Mouse (Mus musculus) bone marrow, adult 2 months (tissue): Measurements from ENCODE around the gene Sycp3. TPM values are rescaled to one million over a fixed set of nuclear protein-coding genes. Genes with fewer than 3 reads are reported as not detected.

Source experiments
- H3K27ac ChIP-seq: fragments of 200-500 bp; 2 replicates; pipeline ENCODE4 v1.5.1; 2012; ENCODE audit warnings: low read depth, mild to moderate bottlenecking, control low read depth, inconsistent platforms, low read length; ENCODE audit not compliant: control insufficient read depth, poor library complexity, insufficient read depth
- H3K4me1 ChIP-seq: fragments of 200-500 bp; 2 replicates; pipeline ENCODE4 v1.6.1; 2011; ENCODE audit warnings: low read length; ENCODE audit not compliant: control insufficient read depth, insufficient read depth
- H3K4me3 ChIP-seq: fragments of 200-500 bp; replicated peaks from 2 replicates; pipeline ENCODE3; 2011; ENCODE audit warnings: mild to moderate bottlenecking, low read depth, low read length, control low read depth; ENCODE audit not compliant: control insufficient read depth
- CTCF ChIP-seq: fragments of 200-500 bp; IDR thresholded peaks from 2 replicates; pipeline ENCODE4 v1.5.1; 2011; ENCODE audit warnings: low read length, control low read depth; ENCODE audit not compliant: control insufficient read depth, insufficient read depth
- POLR2A ChIP-seq: fragments of 200-500 bp; IDR thresholded peaks from 2 replicates; pipeline ENCODE4 v1.6.1; 2011; ENCODE audit warnings: low read depth, mild to moderate bottlenecking, control low read depth, low read length, borderline replicate concordance; ENCODE audit not compliant: control insufficient read depth
- WGBS: fragments of 180-500 bp; shearing (Covaris S2); methylation state at CpG from one replicate; pipeline ENCODE4 v1.1.7; 2018; 5-methylcytosine and 5-hydroxymethylcytosine counted together
- polyA plus RNA-seq: library from polyadenylated mRNA; stranded (reverse); fragments of >200 nt; gene quantifications from 2 replicates; pipeline ENCODE4 v1.2.4, GENCODE M21; 2011; ENCODE audit warnings: low replicate concordance; ENCODE audit not compliant: missing spikeins, insufficient read depth, insufficient read length

Sycp3 gene
- polyA plus RNA-seq, result not detected in 2 replicates

- WGBS, result 89% methylated on average over 33 of the region's 33 CpGs
- Histone ChIP-seq H3K4me3 (no peak within 1 kb of the TSS), H3K27ac (no peak within 1 kb of the TSS), H3K4me1 (no peaks in the 10 kb centered on the region)
- no peak for TF ChIP-seq POLR2A
- TF ChIP-seq CTCF, result no peak
Measured at GRCm38 (mm10) chr10:88459502-88459992, at the start of gene Sycp3. Gene Sycp3 (plus strand): TSS chr10:88459569.

GRCm38 (mm10) chr10:88409751-88410150, 49.6 kb upstream of the Sycp3 start:
- TF ChIP-seq CTCF (no peak), POLR2A (no peak)
- 36% methylated on average over 2 of the region's 2 CpGs for WGBS
- Histone ChIP-seq H3K4me3 (no peak overlapping the region), H3K27ac (no peak overlapping the region), H3K4me1 (peaks cover 1% of the 10 kb centered on the region)

GRCm38 (mm10) chr10:88412290-88412995, 46.9 kb upstream of the Sycp3 start:
- Histone ChIP-seq H3K4me3 (peak overlapping the region; percentile 10), H3K27ac (peak overlapping the region; percentile 43), H3K4me1 (peaks cover 1% of the 10 kb centered on the region)
- no peak for TF ChIP-seq CTCF
- no peak for TF ChIP-seq POLR2A
- 61% methylated on average over 17 of the region's 17 CpGs for whole genome bisulfite sequencing

GRCm38 (mm10) chr10:88417686-88418085, 41.7 kb upstream of the Sycp3 start:
- peaks cover 6% of the 10 kb centered on the region for H3K4me1 ChIP-seq
- TF ChIP-seq CTCF, result no peak
- no peak for TF ChIP-seq POLR2A
- WGBS, result 36% methylated on average over 5 of the region's 5 CpGs
- no peak overlapping the region for H3K27ac ChIP-seq
- H3K4me3 ChIP-seq, result no peak overlapping the region

GRCm38 (mm10) chr10:88420141-88420541, 39.2 kb upstream of the Sycp3 start:
- WGBS, result 34% methylated on average over 11 of the region's 11 CpGs

GRCm38 (mm10) chr10:88420655-88421435, 38.5 kb upstream of the Sycp3 start:
- TF ChIP-seq CTCF (no peak), POLR2A (no peak)
- Histone ChIP-seq H3K27ac (peak overlapping the region; percentile 84), H3K4me1 (peaks cover 7% of the 10 kb centered on the region), H3K4me3 (peak overlapping the region; percentile 35)
- WGBS, result 32% methylated on average over 19 of the region's 19 CpGs

More at GRCm38 (mm10) chr10:88420141-88420541, 39.2 kb upstream of the Sycp3 start:
- Histone ChIP-seq H3K4me1 (peaks cover 7% of the 10 kb centered on the region), H3K27ac (peak overlapping the region; percentile 77), H3K4me3 (no peak overlapping the region)
- TF ChIP-seq POLR2A (no peak), CTCF (no peak)

- 87% methylated on average over 2 of the region's 2 CpGs for WGBS
- Histone ChIP-seq H3K27ac (no peak overlapping the region), H3K4me3 (no peak overlapping the region), H3K4me1 (peaks cover 6% of the 10 kb centered on the region)
- TF ChIP-seq POLR2A (no peak), CTCF (no peak)
Measured at GRCm38 (mm10) chr10:88426158-88426816, 33.1 kb upstream of the Sycp3 start.

- WGBS, result 66% methylated on average over 5 of the region's 5 CpGs
- H3K4me1 ChIP-seq, result peaks cover 4% of the 10 kb centered on the region
- H3K27ac ChIP-seq, result no peak overlapping the region
- no peak for TF ChIP-seq POLR2A
- no peak for TF ChIP-seq CTCF
- H3K4me3 ChIP-seq, result no peak overlapping the region
Measured at GRCm38 (mm10) chr10:88426896-88427295, 32.5 kb upstream of the Sycp3 start.
